Mouse (Mus musculus) C2C12 (cell line): ENCODE results near the gene Prdm1.

Source experiments
- CEBPB ChIP-seq: IDR thresholded peaks from one replicate; pipeline ENCODE4 v1.6.1; 2011; ENCODE audit warnings: low read depth, mild to moderate bottlenecking, control low read depth, moderate library complexity
- CTCF ChIP-seq: IDR thresholded peaks from one replicate; pipeline ENCODE4 v1.5.1; 2011; ENCODE audit not compliant: control insufficient read depth, insufficient read depth, insufficient read length
- MYOD1 ChIP-seq: IDR thresholded peaks from one replicate; pipeline ENCODE4 v1.6.1; 2011; ENCODE audit warnings: low read depth; ENCODE audit not compliant: control insufficient read depth, insufficient read length

DNA sequence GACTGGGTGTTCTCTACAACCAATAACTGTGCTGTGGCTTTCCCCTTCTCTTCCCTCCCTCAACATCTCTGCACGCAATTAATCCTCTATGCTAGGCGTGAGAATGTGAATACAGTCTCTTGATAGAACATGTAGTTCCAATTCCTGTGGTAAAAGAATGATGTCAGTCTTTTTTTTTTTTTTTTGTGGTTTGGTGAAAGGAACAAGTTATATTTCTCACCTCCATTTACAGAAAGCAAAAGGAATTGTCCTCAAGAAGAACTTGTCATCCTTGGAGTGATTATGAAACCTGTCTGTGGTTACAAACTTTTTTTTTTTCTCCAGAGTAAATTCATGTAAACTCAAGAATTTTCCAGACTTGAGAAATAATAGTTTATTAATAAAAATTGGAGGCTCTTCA lies 36.8 kb upstream of the Prdm1 start:
- TF ChIP-seq CTCF (no peak), MYOD1 (no peak), CEBPB (no peak)
